Mouse (Mus musculus): Measurements from ENCODE around the gene Nr2f2. TPM values are rescaled to one million over a fixed set of nuclear protein-coding genes. Genes with fewer than 3 reads are reported as not detected.

Nr2f2 gene
- polyA plus RNA-seq, 1 experiment from 2014 or later, result 95.7 TPM

GRCm38 (mm10) chr7:70368751-70369060, 2.2 kb upstream of the Nr2f2 start:
- Histone ChIP-seq H3K9ac (ENCODE audit: low read length) (peak overlapping the region; percentile 82), H3K27ac (ENCODE audit: low read length) (peak overlapping the region; percentile 86), H3K36me3 (ENCODE audit: control insufficient read depth, insufficient read depth, low read length) (no peaks in the 10 kb centered on the region), H3K4me2 (ENCODE audit: low read depth, low read length) (peak overlapping the region; percentile 96), H3K4me3 (ENCODE audit: low read length) (peak overlapping the region; percentile 72), H3K27me3 (ENCODE audit: control insufficient read depth, insufficient read depth, low read depth, low read length) (no peaks in the 10 kb centered on the region), H3K4me1 (replicated peaks; ENCODE audit: control insufficient read depth, insufficient read depth, low read length) (peaks cover 9% of the 10 kb centered on the region), H3K9me3 (ENCODE audit: control insufficient read depth, low read length) (no peaks in the 10 kb centered on the region)
- ATAC-seq (ENCODE audit: low read depth), result no peak
- 55% methylated on average over 4 of the region's 4 CpGs for WGBS

DNA sequence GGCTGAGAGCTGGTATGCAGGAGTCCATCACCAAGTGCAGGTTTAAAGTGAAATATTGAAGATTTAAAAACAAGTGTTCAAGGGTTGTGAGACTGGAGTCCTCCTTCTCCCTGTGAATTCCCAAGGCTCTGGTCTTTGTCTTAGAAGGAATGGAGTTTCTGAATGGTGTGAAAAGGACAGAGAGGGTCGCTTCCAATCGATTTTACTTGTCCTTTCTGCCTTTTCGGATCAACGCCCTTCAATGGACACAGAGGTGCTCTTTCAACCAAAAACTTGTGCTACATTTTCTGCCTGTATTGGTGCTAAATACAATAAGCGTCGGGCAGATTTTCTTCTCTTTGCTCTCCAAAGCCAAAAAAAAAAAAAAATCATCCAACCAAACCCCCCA, 1.7 kb upstream of the Nr2f2 start:
- H3K4me3 ChIP-seq (ENCODE audit: low read length), result peak overlapping the region; percentile 72
- H3K36me3 ChIP-seq (ENCODE audit: control insufficient read depth, insufficient read depth, low read length), result no peaks in the 10 kb centered on the region
- H3K4me1 ChIP-seq (replicated peaks; ENCODE audit: control insufficient read depth, insufficient read depth, low read length), result peaks cover 9% of the 10 kb centered on the region
- peak overlapping the region; percentile 62 for H3K9ac ChIP-seq (ENCODE audit: low read length)
- no peaks in the 10 kb centered on the region for H3K9me3 ChIP-seq (ENCODE audit: control insufficient read depth, low read length)
- ATAC-seq (ENCODE audit: low read depth), result no peak
- peak overlapping the region; percentile 86 for H3K27ac ChIP-seq (ENCODE audit: low read length)
- H3K4me2 ChIP-seq (ENCODE audit: low read depth, low read length), result peak overlapping the region; percentile 96
- 35% methylated on average over 6 of the region's 6 CpGs for WGBS
- H3K27me3 ChIP-seq (ENCODE audit: control insufficient read depth, insufficient read depth, low read depth, low read length), result no peaks in the 10 kb centered on the region

DNA sequence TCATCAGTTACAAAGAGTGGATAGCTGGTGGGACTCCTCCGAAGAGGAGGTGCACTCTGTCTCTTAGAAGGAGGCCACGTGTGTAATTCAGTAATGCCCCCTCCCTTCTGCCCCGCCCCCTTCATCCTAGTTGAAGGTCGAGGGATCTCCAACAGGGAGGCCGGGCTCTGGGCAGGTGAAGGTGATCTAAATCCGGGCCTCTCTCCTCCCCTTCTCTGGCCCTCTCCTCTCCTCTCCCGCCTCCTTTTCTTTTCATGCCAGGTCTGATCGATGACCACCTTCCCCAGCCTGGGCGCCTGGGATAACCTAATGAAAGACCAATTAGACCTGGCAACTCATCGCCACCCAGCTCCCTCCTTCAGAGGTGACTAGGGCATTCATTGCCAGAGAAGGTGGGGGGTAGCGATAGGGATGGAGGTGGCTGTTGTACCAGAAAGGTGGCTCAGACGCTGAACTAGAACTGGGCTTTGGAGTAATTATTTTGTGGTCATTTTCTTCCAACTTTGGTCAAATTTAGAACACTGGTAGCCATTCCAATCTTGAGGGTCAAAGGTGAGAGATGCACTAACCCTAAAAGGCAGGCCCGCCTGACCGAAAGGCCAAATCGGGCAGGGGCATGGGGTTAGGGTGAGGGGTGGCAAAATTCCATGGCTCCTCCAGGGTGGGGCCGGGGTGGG, 1.2 kb upstream of the Nr2f2 start:
- H3K4me3 ChIP-seq (ENCODE audit: low read length), result peak overlapping the region; percentile 72
- peaks cover 9% of the 10 kb centered on the region for H3K4me1 ChIP-seq (replicated peaks; ENCODE audit: control insufficient read depth, insufficient read depth, low read length)
- H3K27me3 ChIP-seq (ENCODE audit: control insufficient read depth, insufficient read depth, low read depth, low read length), result no peaks in the 10 kb centered on the region
- H3K27ac ChIP-seq (ENCODE audit: low read length), result peak overlapping the region; percentile 86
- no peak for ATAC-seq (ENCODE audit: low read depth)
- H3K9ac ChIP-seq (ENCODE audit: low read length), result peak overlapping the region; percentile 62
- H3K4me2 ChIP-seq (ENCODE audit: low read depth, low read length), result peak overlapping the region; percentile 96
- no peaks in the 10 kb centered on the region for H3K36me3 ChIP-seq (ENCODE audit: control insufficient read depth, insufficient read depth, low read length)
- WGBS, result 34% methylated on average over 16 of the region's 16 CpGs
- H3K9me3 ChIP-seq (ENCODE audit: control insufficient read depth, low read length), result no peaks in the 10 kb centered on the region

GRCm38 (mm10) chr7:70366808-70367095, 217 bp upstream of the Nr2f2 start:
- H3K27ac ChIP-seq (ENCODE audit: low read length), result peak overlapping the region; percentile 98
- WGBS, result 14% methylated on average over 1 of the region's 1 CpGs
- H3K4me3 ChIP-seq (ENCODE audit: low read length), result peak overlapping the region; percentile 72
- no peaks in the 10 kb centered on the region for H3K27me3 ChIP-seq (ENCODE audit: control insufficient read depth, insufficient read depth, low read depth, low read length)
- H3K4me2 ChIP-seq (ENCODE audit: low read depth, low read length), result peak overlapping the region; percentile 96
- H3K4me1 ChIP-seq (replicated peaks; ENCODE audit: control insufficient read depth, insufficient read depth, low read length), result peaks cover 12% of the 10 kb centered on the region
- no peaks in the 10 kb centered on the region for H3K36me3 ChIP-seq (ENCODE audit: control insufficient read depth, insufficient read depth, low read length)
- H3K9ac ChIP-seq (ENCODE audit: low read length), result peak overlapping the region; percentile 88
- no peaks in the 10 kb centered on the region for H3K9me3 ChIP-seq (ENCODE audit: control insufficient read depth, low read length)
- ATAC-seq (ENCODE audit: low read depth), result no peak

DNA sequence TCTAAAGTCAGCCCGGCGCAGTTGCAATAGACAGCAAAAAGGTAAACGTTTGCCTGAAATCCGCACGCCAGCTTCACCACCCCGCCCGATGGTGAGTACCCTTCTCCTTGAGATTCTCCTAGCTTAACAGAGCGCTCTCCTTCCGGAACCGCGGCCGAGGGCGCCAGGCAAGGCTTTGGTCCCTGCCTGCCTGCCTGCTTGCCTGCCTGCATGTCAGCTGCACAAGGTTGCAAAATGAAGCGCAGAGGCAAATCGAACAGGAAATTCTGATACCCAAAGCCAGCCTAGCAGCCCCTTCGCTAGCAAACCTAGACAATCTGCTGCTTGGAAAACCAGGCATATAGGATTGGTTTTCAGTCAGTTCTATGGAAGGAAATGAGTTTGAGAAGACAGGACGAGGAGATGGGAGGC, 1.1 kb downstream of the Nr2f2 start:
- Histone ChIP-seq H3K4me3 (ENCODE audit: low read length) (peak overlapping the region; percentile 72), H3K27me3 (ENCODE audit: control insufficient read depth, insufficient read depth, low read depth, low read length) (no peaks in the 10 kb centered on the region), H3K9ac (ENCODE audit: low read length) (peak overlapping the region; percentile 88), H3K36me3 (ENCODE audit: control insufficient read depth, insufficient read depth, low read length) (no peaks in the 10 kb centered on the region), H3K27ac (ENCODE audit: low read length) (peak overlapping the region; percentile 98), H3K4me2 (ENCODE audit: low read depth, low read length) (peak overlapping the region; percentile 96), H3K4me1 (replicated peaks; ENCODE audit: control insufficient read depth, insufficient read depth, low read length) (peaks cover 10% of the 10 kb centered on the region), H3K9me3 (ENCODE audit: control insufficient read depth, low read length) (no peaks in the 10 kb centered on the region)
- no peak for ATAC-seq (ENCODE audit: low read depth)
- under 1% methylated on average over 17 of the region's 17 CpGs for WGBS

GRCm38 (mm10) chr7:70364798-70365197, 1.7 kb downstream of the Nr2f2 start:
- Histone ChIP-seq H3K27ac (ENCODE audit: low read length) (peak overlapping the region; percentile 98), H3K4me3 (ENCODE audit: low read length) (peak overlapping the region; percentile 72), H3K4me2 (ENCODE audit: low read depth, low read length) (peak overlapping the region; percentile 96), H3K9me3 (ENCODE audit: control insufficient read depth, low read length) (no peaks in the 10 kb centered on the region), H3K4me1 (replicated peaks; ENCODE audit: control insufficient read depth, insufficient read depth, low read length) (peaks cover 6% of the 10 kb centered on the region; the same call in 1 of the 2 replicates), H3K27me3 (ENCODE audit: control insufficient read depth, insufficient read depth, low read depth, low read length) (no peaks in the 10 kb centered on the region), H3K9ac (ENCODE audit: low read length) (peak overlapping the region; percentile 88), H3K36me3 (ENCODE audit: control insufficient read depth, insufficient read depth, low read length) (no peaks in the 10 kb centered on the region)
- peak; percentile 3; the same call in 1 of the 2 replicates for ATAC-seq (ENCODE audit: low read depth)
- 0% methylated on average over 3 of the region's 3 CpGs for WGBS

DNA sequence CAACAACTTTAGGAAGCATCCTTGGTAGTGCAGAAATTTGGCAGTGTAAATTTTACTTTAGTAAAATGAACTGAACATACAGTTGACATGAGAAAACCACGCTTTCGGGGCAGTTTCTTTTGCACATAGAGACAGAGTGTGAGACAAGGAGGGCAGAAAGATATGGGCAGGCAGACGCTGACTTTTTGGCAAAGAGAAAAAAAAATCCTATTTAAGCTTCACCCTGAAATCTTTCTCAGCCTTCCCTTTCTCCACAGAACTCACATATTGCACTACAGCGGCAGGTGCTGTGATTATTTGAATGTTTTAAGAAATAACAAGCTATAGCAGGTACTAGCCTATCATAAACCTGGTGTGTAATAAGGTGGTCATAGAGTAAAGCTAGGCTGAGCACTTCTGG, 3.2 kb downstream of the Nr2f2 start:
- Histone ChIP-seq H3K27me3 (ENCODE audit: control insufficient read depth, insufficient read depth, low read depth, low read length) (no peaks in the 10 kb centered on the region), H3K9me3 (ENCODE audit: control insufficient read depth, low read length) (no peaks in the 10 kb centered on the region)
- 59% methylated on average over 4 of the region's 4 CpGs for WGBS

DNA sequence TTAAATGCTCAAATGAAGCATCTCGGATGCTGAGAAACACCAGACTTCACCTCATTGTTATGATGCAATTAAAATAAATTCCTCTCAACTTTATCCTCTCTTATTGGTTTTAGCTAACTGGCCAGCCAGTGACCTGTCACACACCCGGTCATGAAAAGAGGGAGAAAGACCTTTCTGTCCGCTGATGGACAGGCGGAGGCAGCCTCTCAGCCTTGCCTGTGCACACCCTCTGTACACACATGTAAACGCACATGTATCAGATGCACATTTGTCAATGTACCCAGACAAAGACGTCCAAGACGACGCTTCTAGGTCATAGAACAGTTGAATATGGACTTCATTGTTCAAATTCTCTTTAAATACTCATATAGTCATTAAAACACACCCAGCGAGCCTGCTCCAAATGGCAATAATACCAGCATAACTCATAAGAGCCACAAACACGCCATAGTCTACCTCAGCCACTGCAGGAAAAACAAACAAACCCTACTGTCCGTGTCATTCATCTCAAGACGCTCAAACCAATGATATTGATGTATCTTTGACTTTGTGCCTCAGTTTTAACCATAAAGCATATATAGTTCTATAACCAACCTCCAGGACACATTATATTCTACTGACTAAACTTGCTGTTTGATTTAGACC, 3.9 kb downstream of the Nr2f2 start:
- H3K36me3 ChIP-seq (ENCODE audit: control insufficient read depth, insufficient read depth, low read length), result 0 out of 2 replicates have a peak, but pooled peaks cover 4% of the 10 kb centered on the region
- peak overlapping the region; percentile 83 for H3K27ac ChIP-seq (ENCODE audit: low read length)
- 0 out of 2 replicates have a peak, but pooled peaks cover 3% of the 10 kb centered on the region for H3K4me1 ChIP-seq (replicated peaks; ENCODE audit: control insufficient read depth, insufficient read depth, low read length)
- peak overlapping the region; percentile 85 for H3K9ac ChIP-seq (ENCODE audit: low read length)
- ATAC-seq (ENCODE audit: low read depth), result no peak
- H3K27me3 ChIP-seq (ENCODE audit: control insufficient read depth, insufficient read depth, low read depth, low read length), result no peaks in the 10 kb centered on the region
- no peaks in the 10 kb centered on the region for H3K9me3 ChIP-seq (ENCODE audit: control insufficient read depth, low read length)
- 16% methylated on average over 12 of the region's 12 CpGs for whole genome bisulfite sequencing
- peak overlapping the region; percentile 80 for H3K4me2 ChIP-seq (ENCODE audit: low read depth, low read length)
- peak overlapping the region; percentile 89 for H3K4me3 ChIP-seq (ENCODE audit: low read length)

More for the DNA sequence above, 3.2 kb downstream of the Nr2f2 start:
- H3K4me2 ChIP-seq (ENCODE audit: low read depth, low read length), result peak overlapping the region; percentile 53
- H3K36me3 ChIP-seq (ENCODE audit: control insufficient read depth, insufficient read depth, low read length), result no peaks in the 10 kb centered on the region
- peak overlapping the region; percentile 37 for H3K4me3 ChIP-seq (ENCODE audit: low read length)
- peak overlapping the region; percentile 43; the same call in 1 of the 2 replicates for H3K27ac ChIP-seq (ENCODE audit: low read length)
- 0 out of 2 replicates have a peak, but pooled peaks cover 3% of the 10 kb centered on the region for H3K4me1 ChIP-seq (replicated peaks; ENCODE audit: control insufficient read depth, insufficient read depth, low read length)
- peak overlapping the region; percentile 61 for H3K9ac ChIP-seq (ENCODE audit: low read length)
- ATAC-seq (ENCODE audit: low read depth), result no peak

DNA sequence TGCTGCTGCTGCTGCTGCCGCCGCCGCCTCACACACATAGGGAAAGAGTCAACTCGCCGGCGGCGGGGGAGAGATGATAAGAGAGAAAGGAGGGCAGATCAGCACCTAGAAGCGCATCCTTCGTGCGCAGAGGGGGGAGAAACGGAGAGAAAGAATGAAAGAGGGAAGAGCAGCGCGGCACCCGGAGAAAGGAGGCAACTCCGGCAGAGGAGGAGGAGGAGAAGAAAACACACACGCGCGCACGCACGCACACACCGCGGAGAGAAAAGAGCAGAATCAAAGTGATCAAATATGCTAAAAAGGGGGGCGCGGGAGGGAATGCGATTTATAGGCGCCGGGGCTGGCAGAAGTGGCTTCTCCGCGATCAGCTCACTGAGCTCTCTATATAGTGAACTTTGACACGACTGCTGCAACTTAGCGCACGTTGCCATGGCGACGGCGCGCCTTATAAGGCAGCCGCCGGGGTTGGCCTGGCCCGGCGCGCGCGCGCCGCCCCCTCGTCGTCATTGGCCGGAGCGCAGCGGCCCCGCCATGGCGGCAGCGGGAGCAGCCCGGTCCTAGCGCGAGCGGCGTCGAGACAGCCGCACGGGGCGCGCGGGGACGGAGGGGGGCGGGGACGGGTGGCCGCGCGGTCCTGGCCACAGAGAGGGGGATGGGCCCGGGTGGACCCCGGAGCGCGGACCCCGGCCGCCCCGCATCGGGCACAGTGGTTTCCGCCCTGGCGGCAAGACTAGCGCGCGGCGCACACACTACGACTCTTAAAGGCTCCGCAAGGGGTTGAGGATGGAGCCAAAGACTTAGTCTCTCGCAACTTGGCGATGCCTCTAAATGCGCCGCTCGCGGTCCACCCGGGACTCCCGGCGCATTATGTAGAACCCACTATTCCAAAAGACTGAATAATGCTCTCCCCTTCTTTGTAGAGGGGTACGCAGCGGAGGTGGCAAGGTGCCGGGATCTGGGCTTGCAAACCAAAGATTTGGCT, 4.9 kb downstream of the Nr2f2 start:
- no peaks in the 10 kb centered on the region for H3K27me3 ChIP-seq (ENCODE audit: control insufficient read depth, insufficient read depth, low read depth, low read length)
- H3K9me3 ChIP-seq (ENCODE audit: control insufficient read depth, low read length), result no peaks in the 10 kb centered on the region
- peaks cover 9% of the 10 kb centered on the region; the same call in 1 of the 2 replicates for H3K36me3 ChIP-seq (ENCODE audit: control insufficient read depth, insufficient read depth, low read length)
- under 1% methylated on average over 98 of the region's 98 CpGs for WGBS
- peak overlapping the region; percentile 89 for H3K4me3 ChIP-seq (ENCODE audit: low read length)
- peak overlapping the region; percentile 100 for H3K27ac ChIP-seq (ENCODE audit: low read length)
- peaks cover 9% of the 10 kb centered on the region; the same call in 1 of the 2 replicates for H3K4me1 ChIP-seq (replicated peaks; ENCODE audit: control insufficient read depth, insufficient read depth, low read length)
- ATAC-seq (ENCODE audit: low read depth), result peak; percentile 92
- peak overlapping the region; percentile 80 for H3K4me2 ChIP-seq (ENCODE audit: low read depth, low read length)
- peak overlapping the region; percentile 85 for H3K9ac ChIP-seq (ENCODE audit: low read length)

All from lung, embryonic 16.5 days (tissue).